In genomic region chr2:31013371-31014120, GRCm38 (mm10) we compare ENCODE assay signal across 24 mouse cellular contexts. TPM values are rescaled to one million over a fixed set of nuclear protein-coding genes. Genes with fewer than 3 reads are reported as not detected.
DNase-seq lines count a peak whose midpoint lies in the region; ATAC-seq and TF ChIP-seq lines count a peak whose summit lies in the region.
"Had no signal": no experiment of that assay in that cellular context is flagged by ENCODE, and none has a peak within 500 bp of the region (broad histone marks: within the 10 kb centered on the region; RNA-seq: fewer than 3 reads in every experiment).

No protein-coding gene starts in this region.

- no peak overlapping the region for H3K4me2 ChIP-seq in intestine, postnatal 0 days (replicated peaks; ENCODE audit: low read depth)
- H3K4me2 ChIP-seq: embryonic facial prominence, embryonic 13.5 days; embryonic facial prominence, embryonic 15.5 days; forebrain, embryonic 13.5 days; forebrain, embryonic 15.5 days had no signal

- H3K79me3 ChIP-seq in C2C12 (ENCODE audit: low read depth) = no peaks in the 10 kb centered on the region

- H3K9ac ChIP-seq in intestine, postnatal 0 days (ENCODE audit: low read depth, low read length) = no peak overlapping the region
- H3K9ac ChIP-seq: embryonic facial prominence, embryonic 13.5 days; embryonic facial prominence, embryonic 15.5 days; forebrain, embryonic 13.5 days; forebrain, embryonic 15.5 days; forebrain, postnatal 0 days had no signal

- no peaks in the 10 kb centered on the region for H3K79me2 ChIP-seq in C2C12 (ENCODE audit: control insufficient read depth, insufficient read depth)

- DNase-seq in 3T3-L1 (ENCODE audit: low read depth, low spot score) (peak; percentile 91), NIH3T3 (ENCODE audit: low read depth) (peak; percentile 77)
- DNase-seq in ovary, postnatal 10 days (ENCODE audit: low spot score) = no peak
- DNase-seq: adrenal gland, adult 2 months; adrenal gland, postnatal 10 days; adrenal gland, postnatal 25 days; B cell, adult 2 months; cerebellum, adult 11 months; cerebellum, adult 18-20 months; cerebellum, adult 8-10 months; cerebellum, adult 9-11 months; cerebellum, postnatal 14 days; cerebellum, postnatal 36 days; embryo, embryonic 11 days; forebrain, postnatal 0 days had no signal

- H3K9me3 ChIP-seq in intestine, postnatal 0 days (ENCODE audit: control insufficient read depth) = no peaks in the 10 kb centered on the region
- H3K9me3 ChIP-seq: embryonic facial prominence, embryonic 13.5 days; embryonic facial prominence, embryonic 15.5 days; forebrain, embryonic 13.5 days; forebrain, embryonic 15.5 days; G1E had no signal

- 78% methylated on average over 14 of the region's 14 CpGs for WGBS in intestine, postnatal 0 days

- no peaks in the 10 kb centered on the region for H3K27me3 ChIP-seq in C2C12 (ENCODE audit: control insufficient read depth, insufficient read depth, insufficient read length)
- H3K27me3 ChIP-seq in intestine, postnatal 0 days (replicated peaks; ENCODE audit: control insufficient read depth, insufficient read depth, low read length) = no peaks in the 10 kb centered on the region
- H3K27me3 ChIP-seq: embryonic facial prominence, embryonic 13.5 days; embryonic facial prominence, embryonic 15.5 days; forebrain, embryonic 13.5 days; forebrain, embryonic 15.5 days had no signal

- no peak for TF ChIP-seq CTCF in C2C12 (IDR thresholded peaks at IDR 0.05; ENCODE audit: control insufficient read depth, insufficient read depth, insufficient read length)
- TF ChIP-seq CTCF in intestine, postnatal 0 days (IDR thresholded peaks at IDR 0.05; ENCODE audit: low read depth) = no peak

- H3K4me1 ChIP-seq in intestine, postnatal 0 days (replicated peaks; ENCODE audit: control insufficient read depth, insufficient read depth, low read length) = no peaks in the 10 kb centered on the region
- H3K4me1 ChIP-seq: embryonic facial prominence, embryonic 13.5 days; embryonic facial prominence, embryonic 15.5 days; forebrain, embryonic 13.5 days; forebrain, embryonic 15.5 days had no signal

- no peak for ATAC-seq in inflammation-experienced regulatory T-cells, adult 6 months
- no peak for ATAC-seq in intestine, postnatal 0 days
- ATAC-seq in erythroblast, adult 5-6 weeks (replicated peaks; ENCODE audit: low FRiP score, poor library complexity, severe bottlenecking) = no peak
- ATAC-seq: forebrain, embryonic 13.5 days; forebrain, embryonic 15.5 days; forebrain, postnatal 0 days had no signal

- H3K36me3 ChIP-seq in C2C12 (ENCODE audit: control insufficient read depth, insufficient read depth) = peaks cover 38% of the 10 kb centered on the region
- peaks cover 41% of the 10 kb centered on the region; the same call in 1 of the 2 replicates for H3K36me3 ChIP-seq in intestine, postnatal 0 days (ENCODE audit: control insufficient read depth, insufficient read depth)

- peak overlapping the region; percentile 47 for H3ac ChIP-seq in C2C12 (ENCODE audit: control insufficient read depth, insufficient read length, low read depth)

- no peak overlapping the region for H3K4me3 ChIP-seq in C2C12 (ENCODE audit: insufficient read depth, poor library complexity, severe bottlenecking)
- H3K4me3 ChIP-seq in intestine, postnatal 0 days (ENCODE audit: low read depth, low read length) = no peak overlapping the region
- H3K4me3 ChIP-seq: embryonic facial prominence, embryonic 13.5 days; embryonic facial prominence, embryonic 15.5 days; forebrain, embryonic 13.5 days; forebrain, embryonic 15.5 days had no signal

- no peak overlapping the region for H3K27ac ChIP-seq in intestine, postnatal 0 days (ENCODE audit: low read depth, low read length)
- H3K27ac ChIP-seq: embryonic facial prominence, embryonic 13.5 days; embryonic facial prominence, embryonic 15.5 days; forebrain, embryonic 13.5 days; forebrain, embryonic 15.5 days had no signal

TF ChIP-seq in C2C12, 6 proteins besides CTCF, POLR2A, EP300 and RAD21:
- TF ChIP-seq MYOG (IDR thresholded peaks at IDR 0.05; ENCODE audit: control insufficient read depth, extremely low read depth, insufficient read length) (no peak), CEBPB (IDR thresholded peaks at IDR 0.05; ENCODE audit: low read depth) (no peak), MAX (IDR thresholded peaks at IDR 0.05) (no peak), MYOD1 (IDR thresholded peaks at IDR 0.05; ENCODE audit: control insufficient read depth, insufficient read length, low read depth) (peak; percentile 25), USF1 (IDR thresholded peaks at IDR 0.05; ENCODE audit: low read depth) (peak; percentile 84), FOSL1 (IDR thresholded peaks at IDR 0.05; ENCODE audit: insufficient read depth, low read length, poor library complexity, severe bottlenecking) (no peak)
TF ChIP-seq in C2C12: peak in this region for 2.

RNA-seq across cellular contexts. Expression of gene Usp20, which starts 31.5 kb away (rescaled TPM):
- polyA plus RNA-seq in C2C12 (2012; fragmentation: generic; extraction: Trizol) = 26.4 TPM
- polyA plus RNA-seq in inflammation-experienced regulatory T-cells, adult 6 months (2017; shearing (Covaris generic)) = 10 to 100 TPM; 11.9 to 27.4 (median 16.7) TPM
- 4.0 and 5.2 TPM in 2 replicates for polyA plus RNA-seq in intestine, postnatal 0 days (2015; fragmentation: Nextera tagmentation; extraction: Ambion mirVana)
- total RNA-seq in erythroblast, adult 5-6 weeks (2015; ENCODE audit: low replicate concordance) = 0.19 and 0.42 TPM in 2 replicates
- total RNA-seq in erythroblast, adult 5-6 weeks (2017; ENCODE audit: low replicate concordance) = 0.60 and 0.84 TPM in 2 replicates

RNA-seq across cellular contexts. Expression of gene BC005624, which starts 31.5 kb away (rescaled TPM):
- 36.9 TPM for polyA plus RNA-seq in C2C12 (2012; fragmentation: generic; extraction: Trizol)
- polyA plus RNA-seq in inflammation-experienced regulatory T-cells, adult 6 months (2017; shearing (Covaris generic)) = 100 to 1,000 TPM in 1 of 3 experiments, 10 to 100 TPM in 2; 67.1 to 103 (median 93.7) TPM
- polyA plus RNA-seq in intestine, postnatal 0 days (2015; fragmentation: Nextera tagmentation; extraction: Ambion mirVana) = 28.2 and 29.3 TPM in 2 replicates
- total RNA-seq in erythroblast, adult 5-6 weeks (2015; ENCODE audit: low replicate concordance) = 13.6 and 14.2 TPM in 2 replicates
- total RNA-seq in erythroblast, adult 5-6 weeks (2017; ENCODE audit: low replicate concordance) = 14.8 and 30.1 TPM in 2 replicates

RNA-seq across cellular contexts. Expression of gene Tor1a, which starts 45.8 kb away (rescaled TPM):
- 59.2 TPM for polyA plus RNA-seq in C2C12 (2012; fragmentation: generic; extraction: Trizol)
- 10 to 100 TPM; 60.5 to 73.3 (median 72.6) TPM for polyA plus RNA-seq in inflammation-experienced regulatory T-cells, adult 6 months (2017; shearing (Covaris generic))
- polyA plus RNA-seq in intestine, postnatal 0 days (2015; fragmentation: Nextera tagmentation; extraction: Ambion mirVana) = 90.3 and 95.4 TPM in 2 replicates
- total RNA-seq in erythroblast, adult 5-6 weeks (2015; ENCODE audit: low replicate concordance) = 13.6 and 14.4 TPM in 2 replicates
- total RNA-seq in erythroblast, adult 5-6 weeks (2017; ENCODE audit: low replicate concordance) = 15.8 and 45.9 TPM in 2 replicates
